Mouse (Mus musculus) lung, adult 2 months (tissue): ENCODE data around the gene Kank4. TPM values are rescaled to one million over a fixed set of nuclear protein-coding genes. Genes with fewer than 3 reads are reported as not detected.
"Not testable (repeated sequence)": the region's sequence is repeated elsewhere in the genome, so short reads cannot be mapped to it uniquely, and the experiment has no call there.

Experiments used
- DNase-seq: peaks from one replicate; pipeline ENCODE4 v3.0.0; 2022
- H3K4me1 ChIP-seq: fragments of 200-500 bp; 2 replicates; pipeline ENCODE4 v1.6.1; 2011; ENCODE audit warnings: low read length; ENCODE audit not compliant: control insufficient read depth, insufficient read depth
- H3K4me3 ChIP-seq: fragments of 200-500 bp; replicated peaks from 2 replicates; pipeline ENCODE3; 2011; ENCODE audit warnings: low read depth, mild to moderate bottlenecking, control low read depth, low read length; ENCODE audit errors: extremely low read depth
- CTCF ChIP-seq: fragments of 200-500 bp; IDR thresholded peaks from 2 replicates; pipeline ENCODE4 v1.5.1; 2011; ENCODE audit warnings: mild to moderate bottlenecking, low read length, control low read depth; ENCODE audit not compliant: insufficient read depth
- POLR2A ChIP-seq: fragments of 200-500 bp; IDR thresholded peaks from 2 replicates; pipeline ENCODE4 v1.6.1; 2011; ENCODE audit warnings: low read depth, mild to moderate bottlenecking, control low read depth, low read length, borderline replicate concordance; ENCODE audit errors: extremely low read depth
- WGBS: fragments of 180-500 bp; shearing (Covaris S2); methylation state at CpG from one replicate; pipeline ENCODE4 v1.1.7; 2018; 5-methylcytosine and 5-hydroxymethylcytosine counted together
- polyA plus RNA-seq: library from polyadenylated mRNA; depleted of rRNA; stranded (reverse); fragments of >200 nt; gene quantifications from 2 replicates; pipeline ENCODE4 v1.2.3, GENCODE M21; 2012

Kank4 gene
- polyA plus RNA-seq, 1 experiment, result 9.3 TPM

- Histone ChIP-seq H3K4me3 (no peak overlapping the region), H3K4me1 (no peaks in the 10 kb centered on the region)
- 39% methylated on average over 6 of the region's 6 CpGs for WGBS
- TF ChIP-seq POLR2A, result no peak
- no peak for TF ChIP-seq CTCF
- DNase-seq, result no peak
Observed at GRCm38 (mm10) chr4:98847120-98847885, 30.0 kb upstream of the Kank4 start.

DNA sequence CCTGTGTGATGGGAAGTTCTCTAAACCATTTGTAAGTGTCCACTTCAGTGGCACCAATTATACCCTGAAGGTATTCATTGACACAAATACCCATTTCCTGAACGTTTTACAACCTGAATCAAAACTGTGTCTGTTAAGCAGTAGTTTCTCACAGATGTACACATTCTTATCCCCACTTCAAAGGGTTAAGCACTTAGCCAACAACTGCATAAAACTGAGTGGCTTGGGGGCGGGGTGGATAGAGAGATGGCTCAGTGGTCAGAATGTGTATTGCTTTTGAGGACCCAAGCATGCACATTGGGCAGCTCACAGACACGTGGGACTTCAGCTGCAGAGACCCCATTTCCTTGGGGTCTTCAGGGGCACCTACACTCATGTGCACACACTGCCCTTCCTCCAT is 29.1 kb upstream of the Kank4 start:
- Histone ChIP-seq H3K4me1 (no peaks in the 10 kb centered on the region), H3K4me3 (no peak overlapping the region)
- TF ChIP-seq POLR2A (no peak), CTCF (no peak)
- DNase-seq, result no peak
- 48% methylated on average over 3 of the region's 3 CpGs for WGBS

DNA sequence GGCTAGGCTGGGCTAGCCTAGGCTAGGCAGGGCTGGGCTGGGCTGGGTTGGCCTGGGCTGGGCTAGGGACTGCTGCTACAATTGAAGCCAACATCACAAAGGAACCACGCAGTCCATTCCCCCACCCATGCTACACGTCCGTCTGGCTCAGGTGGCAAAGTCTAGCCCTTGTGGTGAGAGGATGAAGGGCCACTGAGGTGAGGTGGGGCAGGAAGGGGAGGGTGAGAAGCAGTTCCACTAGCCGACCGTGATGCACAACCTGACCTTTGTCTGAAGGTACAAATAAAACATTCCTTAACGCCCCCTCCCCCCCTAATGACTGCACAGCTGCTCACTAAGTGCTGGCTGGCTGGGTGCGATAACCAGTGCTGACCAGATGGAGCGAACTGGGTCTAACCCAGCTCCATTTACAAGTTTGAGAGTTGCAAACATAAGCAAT is 28.4 kb upstream of the Kank4 start:
- no peak for DNase-seq
- no peaks in the 10 kb centered on the region for H3K4me1 ChIP-seq
- 54% methylated on average over 8 of the region's 8 CpGs for WGBS
- H3K4me3 ChIP-seq, result no peak overlapping the region
- TF ChIP-seq POLR2A (no peak), CTCF (no peak)

DNA sequence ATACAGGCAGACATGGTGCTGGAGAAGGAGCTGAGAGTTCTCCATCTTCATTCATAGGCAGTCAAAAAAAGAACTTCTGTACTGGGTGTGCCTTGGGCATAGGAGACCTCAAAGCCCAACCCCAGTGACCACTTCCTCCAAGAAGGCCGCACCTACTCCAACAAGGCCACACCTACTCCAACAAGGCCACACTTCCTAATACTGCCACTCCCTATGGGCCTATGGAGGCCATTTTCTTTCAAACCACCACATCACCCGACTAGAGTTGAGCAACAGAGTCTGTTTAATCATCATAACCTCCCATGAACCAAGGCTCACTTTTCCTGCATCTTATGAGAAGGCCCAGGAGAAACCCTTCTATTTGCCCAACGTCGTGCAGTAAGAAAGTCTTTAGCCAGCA is 27.9 kb upstream of the Kank4 start:
- H3K4me3 ChIP-seq, result no peak overlapping the region
- H3K4me1 ChIP-seq, result no peaks in the 10 kb centered on the region
- no peak for DNase-seq
- 81% methylated on average over 4 of the region's 4 CpGs for WGBS
- TF ChIP-seq POLR2A, result no peak
- TF ChIP-seq CTCF, result no peak

DNA sequence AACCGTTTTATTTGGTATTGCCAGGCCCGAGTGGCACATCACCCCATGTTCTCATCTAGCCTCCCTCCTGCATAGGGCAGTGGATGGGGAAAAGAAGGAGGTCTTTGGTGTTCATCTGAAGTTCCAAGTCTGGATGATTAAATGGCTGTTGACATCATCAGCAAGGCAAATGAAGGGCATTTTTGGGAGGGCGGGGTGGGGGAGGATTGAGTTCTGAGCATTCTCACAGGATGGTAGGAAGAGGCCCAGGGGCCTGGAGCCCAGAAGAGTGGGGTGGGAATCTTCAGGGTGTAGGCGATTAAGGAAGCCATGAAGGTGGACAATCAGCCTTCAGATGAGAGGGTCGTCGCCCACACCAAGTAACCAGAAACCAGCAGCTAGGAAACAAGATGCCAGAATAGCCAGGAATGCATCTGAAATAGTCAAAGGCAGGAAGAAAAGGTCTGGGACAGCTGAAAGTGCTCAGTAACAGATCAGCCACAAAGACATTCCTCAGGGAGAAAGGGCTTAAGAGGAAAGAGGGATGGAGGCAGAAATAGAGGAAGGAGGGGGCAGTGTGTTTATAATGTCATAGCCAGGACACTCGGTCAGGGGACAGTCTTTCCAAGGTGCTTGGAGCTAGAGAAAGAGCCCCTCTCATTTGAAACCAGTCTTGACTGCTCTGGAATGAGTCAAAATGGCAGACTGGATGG is 26.7 kb upstream of the Kank4 start:
- DNase-seq, result no peak
- 74% methylated on average over 7 of the region's 7 CpGs for WGBS
- Histone ChIP-seq H3K4me3 (no peak overlapping the region), H3K4me1 (no peaks in the 10 kb centered on the region)
- TF ChIP-seq POLR2A (no peak), CTCF (no peak)

DNA sequence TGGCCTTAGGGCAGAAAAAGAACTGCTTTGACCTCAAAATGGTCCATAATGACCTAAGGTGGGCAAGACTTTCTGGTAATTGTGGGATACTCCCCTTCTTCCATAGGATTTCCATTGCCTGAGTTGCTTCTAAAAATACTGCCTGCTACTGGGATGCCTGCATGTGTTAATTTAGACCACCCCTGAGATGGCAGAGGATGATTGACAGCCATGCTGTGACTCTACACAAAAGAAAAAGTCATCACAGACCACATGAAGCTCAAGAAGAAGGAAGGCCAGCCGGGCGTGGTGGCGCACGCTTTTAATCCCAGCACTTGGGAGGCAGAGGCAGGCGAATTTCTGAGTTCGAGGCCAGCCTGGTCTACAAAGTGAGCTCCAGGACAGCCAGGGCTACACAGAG is 23.9 kb upstream of the Kank4 start:
- not testable (repeated sequence) for DNase-seq, H3K4me1 ChIP-seq, H3K4me3 ChIP-seq
- WGBS, result 94% methylated on average over 6 of the region's 6 CpGs

DNA sequence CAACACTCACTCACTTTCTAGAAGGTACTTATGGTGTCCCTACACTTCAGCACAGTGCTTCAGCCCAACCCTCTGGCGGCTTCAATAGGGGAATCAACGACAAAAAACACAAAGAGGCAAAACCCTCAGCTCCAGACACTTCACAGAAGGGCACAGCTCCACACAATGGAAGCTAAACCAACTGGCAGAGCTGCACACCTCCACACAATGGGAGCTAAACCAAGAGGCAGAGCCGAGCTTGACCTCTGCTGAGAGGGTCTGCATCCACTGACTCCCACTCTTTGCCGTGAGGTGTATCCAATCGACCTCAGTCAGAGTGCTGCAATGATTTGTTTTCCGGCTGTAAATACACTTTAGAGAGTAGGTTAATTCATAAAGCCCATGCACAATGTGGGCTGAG is 23.2 kb upstream of the Kank4 start:
- Histone ChIP-seq H3K4me3 (no peak overlapping the region), H3K4me1 (no peaks in the 10 kb centered on the region)
- no peak for TF ChIP-seq CTCF
- TF ChIP-seq POLR2A, result no peak
- DNase-seq, result no peak
- WGBS, result 76% methylated on average over 6 of the region's 6 CpGs

- WGBS, result 84% methylated on average over 4 of the region's 4 CpGs
- Histone ChIP-seq H3K4me3 (no peak overlapping the region), H3K4me1 (no peaks in the 10 kb centered on the region)
- no peak for DNase-seq
- no peak for TF ChIP-seq POLR2A
- TF ChIP-seq CTCF, result no peak
Observed at GRCm38 (mm10) chr4:98838913-98839312, 21.6 kb upstream of the Kank4 start.

GRCm38 (mm10) chr4:98837715-98838505 is 20.6 kb upstream of the Kank4 start:
- Histone ChIP-seq H3K4me3 (no peak overlapping the region), H3K4me1 (no peaks in the 10 kb centered on the region)
- WGBS, result 89% methylated on average over 16 of the region's 16 CpGs
- TF ChIP-seq POLR2A, result no peak
- TF ChIP-seq CTCF, result no peak
- DNase-seq, result no peak
